Mouse (Mus musculus) right cerebral cortex, adult 18-20 months (tissue): ENCODE measurements around the gene Vmn1r81.

Source experiments
- DNase-seq: peaks from one replicate; pipeline ENCODE4 v3.0.0; 2022; ENCODE audit warnings: mixed read lengths

The Vmn1r81 gene

DNA sequence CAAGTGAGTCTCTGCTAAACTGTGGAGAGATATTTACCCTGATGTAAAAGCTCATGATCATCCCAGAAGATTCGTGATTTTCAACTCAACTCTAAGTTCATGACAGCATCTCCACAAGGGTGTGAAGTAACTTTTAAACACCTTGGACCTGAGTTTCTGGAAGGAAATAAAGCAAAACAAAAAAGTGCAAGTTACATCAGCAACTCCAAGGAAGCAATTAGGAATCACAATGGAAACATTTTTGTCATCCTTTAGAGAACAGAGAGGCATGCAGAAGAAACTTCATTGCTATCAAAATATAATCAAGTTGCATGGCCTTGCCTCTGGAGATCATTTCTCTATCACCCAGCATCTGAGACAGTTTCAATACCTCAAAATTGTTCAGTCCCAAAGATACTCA is at the start of gene Vmn1r81:
TSS of gene Vmn1r81 (minus strand) at position 101 of the 400 bp plus-strand sequence.
- no peak for DNase-seq

DNA sequence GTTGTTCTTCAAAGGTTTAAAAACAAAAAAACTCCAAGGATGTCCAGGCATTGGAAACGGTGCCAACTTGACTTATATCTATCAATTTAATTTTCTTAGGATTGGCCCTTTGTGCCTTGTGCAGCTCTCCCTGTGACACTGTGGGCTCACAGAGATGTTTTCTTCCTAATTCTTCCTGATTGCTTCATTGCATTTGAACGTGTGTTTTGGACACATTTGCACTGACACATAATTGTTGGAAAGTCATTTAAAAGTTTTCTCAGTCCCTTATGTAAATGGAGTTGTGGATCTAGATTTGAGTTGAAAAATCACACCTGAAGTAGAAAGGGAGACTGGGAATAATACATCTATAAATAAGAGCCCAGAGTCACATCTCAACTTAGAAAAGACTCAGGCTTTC is 32.1 kb upstream of the Vmn1r81 start, which contains the start of gene Vmn1r82:
TSS of gene Vmn1r82 (plus strand) at position 301 of the 400 bp plus-strand sequence.
- DNase-seq, result no peak

DNA sequence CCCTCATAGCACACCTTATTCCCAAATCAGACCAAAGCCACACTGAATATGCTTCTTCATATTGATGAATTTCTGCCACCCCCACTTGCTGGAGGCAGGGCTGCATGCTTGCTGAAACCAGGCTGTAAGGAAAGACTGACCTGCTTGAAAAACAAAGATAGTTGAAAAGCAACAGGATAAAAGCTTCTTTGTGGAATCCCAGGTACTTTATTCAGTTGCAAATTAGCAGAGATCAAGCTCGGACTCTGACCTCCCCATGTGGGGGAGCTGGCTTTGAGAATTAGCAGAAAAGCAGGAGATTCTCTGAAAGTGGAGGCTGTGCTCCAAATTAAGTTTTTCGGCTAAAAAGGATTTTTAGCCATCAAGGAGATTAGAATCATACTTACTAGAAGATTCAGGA is 63.9 kb downstream of the Vmn1r81 start:
- no peak for DNase-seq
